Mouse (Mus musculus) hindbrain, embryonic 11.5 days (tissue): ENCODE results near the gene Ccdc84. TPM values are rescaled to one million over a fixed set of nuclear protein-coding genes. Genes with fewer than 3 reads are reported as not detected.
"Not testable (repeated sequence)": the region's sequence is repeated elsewhere in the genome, so short reads cannot be mapped to it uniquely, and the experiment has no call there.

Experiments used
- ATAC-seq: fragments of 200-750 bp; cut with Nextera tagmentation; 2 replicates; pipeline ENCODE4 v1.8.0; 2017; ENCODE audit warnings: mild to moderate bottlenecking, moderate TSS enrichment, moderate library complexity; ENCODE audit not compliant: low FRiP score
- DNase-seq: peaks from one replicate; pipeline ENCODE4 v3.0.0-alpha.2; 2015; ENCODE audit warnings: low spot score
- H3K27ac ChIP-seq: fragments of 300-500 bp; sonication (generic); 2 replicates; pipeline ENCODE4 v1.5.1; 2014; ENCODE audit warnings: mild to moderate bottlenecking, low read depth, low read length
- H3K27me3 ChIP-seq: fragments of 300-500 bp; sonication (generic); 2 replicates; pipeline ENCODE4 v1.6.1; 2014; ENCODE audit warnings: mild to moderate bottlenecking, low read length, moderate library complexity, mixed read lengths; ENCODE audit not compliant: control insufficient read depth, insufficient read depth
- H3K36me3 ChIP-seq: fragments of 300-500 bp; sonication (generic); 2 replicates; pipeline ENCODE4 v1.6.1; 2014; ENCODE audit warnings: mild to moderate bottlenecking, low read length, moderate library complexity, mixed read lengths; ENCODE audit not compliant: control insufficient read depth, insufficient read depth
- H3K4me1 ChIP-seq: fragments of 300-500 bp; sonication (generic); replicated peaks from 2 replicates; pipeline ENCODE4 v1.6.1; 2014; ENCODE audit warnings: low read length, mixed read lengths; ENCODE audit not compliant: control insufficient read depth, insufficient read depth
- H3K4me2 ChIP-seq: fragments of 300-500 bp; sonication (generic); replicated peaks from 2 replicates; pipeline ENCODE4 v1.6.1; 2014; ENCODE audit warnings: mild to moderate bottlenecking, low read depth, low read length
- H3K4me3 ChIP-seq: fragments of 300-500 bp; sonication (generic); 2 replicates; pipeline ENCODE4 v1.5.1; 2014; ENCODE audit warnings: low read depth, low read length
- H3K9ac ChIP-seq: fragments of 300-500 bp; sonication (generic); 2 replicates; pipeline ENCODE4 v1.6.1; 2014; ENCODE audit warnings: low read depth, low read length
- H3K9me3 ChIP-seq: fragments of 300-500 bp; sonication (generic); 2 replicates; pipeline ENCODE4 v1.6.1; 2016; ENCODE audit warnings: low read length; ENCODE audit not compliant: control insufficient read depth
- WGBS: fragments of 180-500 bp; shearing (Covaris S2); extraction: QIAGEN DNeasy Blood & Tissue Kit; methylation state at CpG from one replicate; pipeline ENCODE4 v1.1.7; 2014; 5-methylcytosine and 5-hydroxymethylcytosine counted together
- polyA plus RNA-seq: library from polyadenylated mRNA; unstranded; fragments of >200 nt; fragmentation: Nextera tagmentation; extraction: Ambion mirVana; gene quantifications from 2 replicates; pipeline ENCODE4 v1.2.1, GENCODE M21; 2014

Gene Ccdc84
- polyA plus RNA-seq, 1 experiment from 2014 or later: 22.0 TPM

GRCm38 (mm10) chr9:44361931-44362330 is 56.4 kb downstream of the Ccdc84 start:
- not testable (repeated sequence) for H3K36me3 ChIP-seq, H3K4me1 ChIP-seq, H3K9me3 ChIP-seq, DNase-seq, H3K27ac ChIP-seq, H3K9ac ChIP-seq, H3K27me3 ChIP-seq
- 0 out of 2 replicates have a peak, but pooled peaks have one; percentile 30 for ATAC-seq
- peak overlapping the region; percentile 74; the same call in 1 of the 2 replicates for H3K4me3 ChIP-seq
- peak overlapping the region; percentile 26; the same call in 1 of the 2 replicates for H3K4me2 ChIP-seq
- 49% methylated on average over 4 of the region's 4 CpGs for WGBS

- 1% methylated on average over 44 of the region's 44 CpGs for WGBS
- Histone ChIP-seq H3K9me3 (no peaks in the 10 kb centered on the region), H3K36me3 (peaks cover 12% of the 10 kb centered on the region), H3K4me1 (no peaks in the 10 kb centered on the region), H3K27ac (no peak within 1 kb of the TSS), H3K4me2 (peak within 1 kb of the TSS; percentile 49), H3K9ac (peak within 1 kb of the TSS; percentile 83), H3K27me3 (no peaks in the 10 kb centered on the region), H3K4me3 (peak within 1 kb of the TSS; percentile 74)
- peak; percentile 94 for ATAC-seq
- DNase-seq: peak; percentile 97
Observed at GRCm38 (mm10) chr9:44361190-44361917, 57.0 kb downstream of the Ccdc84 start, which contains the start of gene Vps11. Vps11 (minus strand) TSS chr9:44361670.

Other genes with a start within 250 kb of the Ccdc84 start
- 22.7 and 24.7 TPM in 2 replicates for gene Cbl, start 184.5 kb downstream of the Ccdc84 start, polyA plus RNA-seq
- gene Ccdc153, start 177.9 kb downstream of the Ccdc84 start, polyA plus RNA-seq: not detected in 2 replicates
- gene Pdzd3, start 167.1 kb downstream of the Ccdc84 start, polyA plus RNA-seq: 0.13 TPM in 1 of 2 replicates, not detected in the other
- gene Nlrx1, start 150.0 kb downstream of the Ccdc84 start, polyA plus RNA-seq: 1.9 and 2.9 TPM in 2 replicates
- 2.9 and 5.7 TPM in 2 replicates for gene Abcg4, start 130.0 kb downstream of the Ccdc84 start, polyA plus RNA-seq
- gene Hinfp, start 112.9 kb downstream of the Ccdc84 start, polyA plus RNA-seq: 23.1 and 23.2 TPM in 2 replicates
- gene C2cd2l, start 98.3 kb downstream of the Ccdc84 start, polyA plus RNA-seq: 10.1 and 11.4 TPM in 2 replicates
- gene Dpagt1, start 92.5 kb downstream of the Ccdc84 start, polyA plus RNA-seq: 47.7 and 51.6 TPM in 2 replicates
- gene H2afx, start 83.9 kb downstream of the Ccdc84 start, polyA plus RNA-seq: 340 and 346 TPM in 2 replicates
- gene Hmbs, start 74.3 kb downstream of the Ccdc84 start, polyA plus RNA-seq: 134 and 151 TPM in 2 replicates
- 23.4 and 31.5 TPM in 2 replicates for gene Vps11, start 56.9 kb downstream of the Ccdc84 start, polyA plus RNA-seq
- gene Hyou1, start 39.1 kb downstream of the Ccdc84 start, polyA plus RNA-seq: 29.7 and 31.8 TPM in 2 replicates
- gene Slc37a4, start 21.7 kb downstream of the Ccdc84 start, polyA plus RNA-seq: 27.9 and 31.5 TPM in 2 replicates
- gene Rps25, start 11.4 kb downstream of the Ccdc84 start, polyA plus RNA-seq: 1,535 and 1,670 TPM in 2 replicates
- gene Trappc4, start 11.0 kb downstream of the Ccdc84 start, polyA plus RNA-seq: 255 and 264 TPM in 2 replicates
- not detected in 2 replicates for gene Foxr1, start 22.6 kb upstream of the Ccdc84 start, polyA plus RNA-seq
- 0.83 TPM in 1 of 2 replicates, not detected in the other for gene Upk2, start 36.4 kb upstream of the Ccdc84 start, polyA plus RNA-seq
- 8.6 and 10.1 TPM in 2 replicates for gene Bcl9l, start 64.3 kb upstream of the Ccdc84 start, polyA plus RNA-seq
- 0.11 and 0.48 TPM in 2 replicates for gene Cxcr5, start 143.3 kb upstream of the Ccdc84 start, polyA plus RNA-seq
- gene Ddx6, start 186.3 kb upstream of the Ccdc84 start, polyA plus RNA-seq: 16.0 and 32.7 TPM in 2 replicates